Mouse (Mus musculus): ENCODE measurements around the gene Dchs2. TPM values are rescaled to one million over a fixed set of nuclear protein-coding genes. Genes with fewer than 3 reads are reported as not detected.

The Dchs2 gene
- polyA plus RNA-seq, 1 experiment from 2014 or later: 0.92 TPM

- 93% methylated on average over 2 of the region's 2 CpGs for WGBS
Measured at GRCm38 (mm10) chr3:83369871-83370270, 242.1 kb downstream of the Dchs2 start.

DNA sequence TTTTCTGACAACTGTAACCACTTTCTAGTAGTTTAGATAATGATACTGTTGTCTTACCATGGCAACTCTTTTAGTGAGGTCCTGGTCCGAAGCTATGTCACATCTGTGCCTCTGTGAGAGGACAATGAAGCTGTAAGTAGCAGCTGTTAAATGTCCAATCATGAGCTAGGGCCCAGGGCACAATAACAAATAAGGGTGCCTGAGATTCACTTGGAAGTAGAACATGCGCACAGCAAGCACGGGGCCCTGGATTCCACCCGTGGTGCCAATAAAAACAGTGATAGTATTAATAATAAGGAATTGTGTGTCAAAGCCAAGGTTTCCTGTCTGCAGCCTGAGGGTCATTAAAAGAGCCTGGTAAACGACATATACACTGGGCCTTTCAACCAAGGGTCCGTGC, 246.6 kb downstream of the Dchs2 start:
- WGBS: 80% methylated on average over 6 of the region's 6 CpGs
- no peaks in the 10 kb centered on the region for H3K36me3 ChIP-seq (replicated peaks)
- no peaks in the 10 kb centered on the region for H3K27me3 ChIP-seq (replicated peaks)
- H3K9ac ChIP-seq: no peak overlapping the region
- H3K4me1 ChIP-seq: no peaks in the 10 kb centered on the region
- no peak for ATAC-seq (replicated peaks)
- no peak overlapping the region for H3K27ac ChIP-seq
- H3K9me3 ChIP-seq: no peaks in the 10 kb centered on the region
- H3K4me2 ChIP-seq: no peak overlapping the region
- H3K4me3 ChIP-seq: no peak overlapping the region

More at GRCm38 (mm10) chr3:83369871-83370270, 242.1 kb downstream of the Dchs2 start:
- H3K9ac ChIP-seq: no peak overlapping the region
- H3K27me3 ChIP-seq (replicated peaks): no peaks in the 10 kb centered on the region
- no peak overlapping the region for H3K4me3 ChIP-seq
- no peak overlapping the region for H3K4me2 ChIP-seq
- H3K9me3 ChIP-seq: no peaks in the 10 kb centered on the region
- H3K36me3 ChIP-seq (replicated peaks): no peaks in the 10 kb centered on the region
- no peaks in the 10 kb centered on the region for H3K4me1 ChIP-seq
- no peak overlapping the region for H3K27ac ChIP-seq
- no peak for ATAC-seq (replicated peaks)

- WGBS: 89% methylated on average over 6 of the region's 6 CpGs
- ATAC-seq (replicated peaks): no peak
- no peaks in the 10 kb centered on the region for H3K36me3 ChIP-seq (replicated peaks)
- no peak overlapping the region for H3K9ac ChIP-seq
- no peak overlapping the region for H3K4me2 ChIP-seq
- H3K27me3 ChIP-seq (replicated peaks): no peaks in the 10 kb centered on the region
- no peak overlapping the region for H3K27ac ChIP-seq
- no peak overlapping the region for H3K4me3 ChIP-seq
- no peaks in the 10 kb centered on the region for H3K9me3 ChIP-seq
- no peaks in the 10 kb centered on the region for H3K4me1 ChIP-seq
Measured at GRCm38 (mm10) chr3:83376834-83377233, 249.1 kb downstream of the Dchs2 start.

Other genes with a start within 250 kb of the Dchs2 start
- gene Lrat, start 224.0 kb upstream of the Dchs2 start, polyA plus RNA-seq (2015; fragmentation: Nextera tagmentation; extraction: Ambion mirVana): 0.15 and 0.31 TPM in 2 replicates
- gene Fgg, start 120.2 kb upstream of the Dchs2 start, polyA plus RNA-seq (2015; fragmentation: Nextera tagmentation; extraction: Ambion mirVana): 0.09 and 3.4 TPM in 2 replicates
- 1.3 TPM in 1 of 2 replicates, not detected in the other for gene Fga, start 101.9 kb upstream of the Dchs2 start, polyA plus RNA-seq (2015; fragmentation: Nextera tagmentation; extraction: Ambion mirVana)
- 0.51 TPM in 1 of 2 replicates, not detected in the other for gene Fgb, start 78.1 kb upstream of the Dchs2 start, polyA plus RNA-seq (2015; fragmentation: Nextera tagmentation; extraction: Ambion mirVana)
- gene Plrg1, start 72.4 kb upstream of the Dchs2 start, polyA plus RNA-seq (2015; fragmentation: Nextera tagmentation; extraction: Ambion mirVana): 104 and 108 TPM in 2 replicates

Measured in midbrain, embryonic 15.5 days (tissue).